8 mouse cellular contexts compared by ENCODE assay signal in the genomic region with DNA sequence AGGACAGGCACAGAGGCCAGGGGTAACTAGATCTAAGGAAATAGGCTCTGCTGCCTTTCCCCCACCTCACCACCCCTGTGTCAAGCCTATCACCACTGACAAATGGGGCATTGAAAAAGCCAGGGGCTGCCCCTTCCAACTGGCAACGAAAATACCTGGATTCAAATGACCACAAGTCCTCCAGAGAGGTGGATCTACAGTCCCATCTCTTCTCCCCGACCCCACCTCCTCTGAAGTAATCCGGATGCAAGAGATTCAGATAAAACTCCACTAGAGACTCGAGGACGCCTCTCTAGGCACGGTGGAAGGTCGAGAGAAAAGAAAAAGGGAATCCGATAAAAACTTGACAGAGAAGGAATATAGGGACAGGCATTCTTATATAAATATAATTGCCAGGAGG. TPM values are rescaled to one million over a fixed set of nuclear protein-coding genes. Genes with fewer than 3 reads are reported as not detected.
DNase-seq lines count a peak whose midpoint lies in the region; ATAC-seq and TF ChIP-seq lines count a peak whose summit lies in the region.

No protein-coding gene starts in this region.

- TF ChIP-seq POLR2A in embryonic fibroblast, embryonic 13.5 days (IDR thresholded peaks at IDR 0.05; ENCODE audit: low read depth, low read length), result no peak
- TF ChIP-seq POLR2A in olfactory bulb, adult 2 months (IDR thresholded peaks at IDR 0.05; ENCODE audit: insufficient read depth, low read depth, low read length), result no peak

- peak overlapping the region; percentile 73 for H3K9ac ChIP-seq in lung, embryonic 16.5 days (ENCODE audit: low read length)

- peak overlapping the region; percentile 93 for H3K27ac ChIP-seq in lung, embryonic 16.5 days (ENCODE audit: low read length)
- no peak overlapping the region for H3K27ac ChIP-seq in embryonic fibroblast, embryonic 13.5 days (ENCODE audit: insufficient read depth, low read length)
- peak overlapping the region; percentile 97 for H3K27ac ChIP-seq in limb, embryonic 10.5 days
- no peak overlapping the region for H3K27ac ChIP-seq in olfactory bulb, adult 2 months (ENCODE audit: insufficient read depth, low read depth, low read length)

- ATAC-seq in lung, embryonic 16.5 days (ENCODE audit: low read depth), result no peak
- ATAC-seq in granulocyte monocyte progenitor cell, adult 5-6 weeks (replicated peaks; ENCODE audit: poor library complexity, severe bottlenecking), result no peak

- H3K9me3 ChIP-seq in lung, embryonic 16.5 days (ENCODE audit: control insufficient read depth, low read length), result no peaks in the 10 kb centered on the region
- H3K9me3 ChIP-seq in limb, embryonic 10.5 days (replicated peaks), result no peaks in the 10 kb centered on the region

- H3K36me3 ChIP-seq in lung, embryonic 16.5 days (ENCODE audit: control insufficient read depth, insufficient read depth, low read length), result peaks cover 5% of the 10 kb centered on the region; the same call in 1 of the 2 replicates
- peaks cover 30% of the 10 kb centered on the region for H3K36me3 ChIP-seq in limb, embryonic 10.5 days

- H3K27me3 ChIP-seq in lung, embryonic 16.5 days (ENCODE audit: control insufficient read depth, insufficient read depth, low read depth, low read length), result no peaks in the 10 kb centered on the region
- H3K27me3 ChIP-seq in limb, embryonic 10.5 days (ENCODE audit: low read depth, poor library complexity, severe bottlenecking), result no peaks in the 10 kb centered on the region

- WGBS in lung, embryonic 16.5 days, result 3% methylated on average over 8 of the region's 8 CpGs
- 8% methylated on average over 8 of the region's 8 CpGs for WGBS in limb, embryonic 10.5 days
- 1% methylated on average over 8 of the region's 8 CpGs for WGBS in olfactory bulb, adult 2 months

- peak overlapping the region; percentile 84 for H3K4me2 ChIP-seq in lung, embryonic 16.5 days (ENCODE audit: low read depth, low read length)

- H3K4me3 ChIP-seq in lung, embryonic 16.5 days (ENCODE audit: low read length), result peak overlapping the region; percentile 76
- H3K4me3 ChIP-seq in embryonic fibroblast, embryonic 13.5 days (ENCODE audit: insufficient read depth, low read length), result peak overlapping the region; percentile 74
- H3K4me3 ChIP-seq in limb, embryonic 10.5 days, result peak overlapping the region; percentile 71
- peak overlapping the region; percentile 86 for H3K4me3 ChIP-seq in olfactory bulb, adult 2 months (ENCODE audit: insufficient read depth, low read depth, low read length)

- no peak for TF ChIP-seq CTCF in embryonic fibroblast, embryonic 13.5 days (IDR thresholded peaks at IDR 0.05; ENCODE audit: borderline replicate concordance, insufficient read depth, low read length)
- no peak for TF ChIP-seq CTCF in olfactory bulb, adult 2 months (IDR thresholded peaks at IDR 0.05; ENCODE audit: insufficient read depth, low read depth, low read length)

- no peak for DNase-seq in lung, adult 18-20 months
- no peak for DNase-seq in limb, embryonic 10.5 days (ENCODE audit: low spot score)
- no peak for DNase-seq in T-cell, adult 2 months (ENCODE audit: low spot score)
- no peak for DNase-seq in adrenal gland, adult 2 months

- H3K4me1 ChIP-seq in lung, embryonic 16.5 days (replicated peaks; ENCODE audit: control insufficient read depth, insufficient read depth, low read length), result peaks cover 10% of the 10 kb centered on the region
- peaks cover 2% of the 10 kb centered on the region; the same call in 1 of the 2 replicates for H3K4me1 ChIP-seq in embryonic fibroblast, embryonic 13.5 days (ENCODE audit: control insufficient read depth, insufficient read depth, low read length)
- peaks cover 16% of the 10 kb centered on the region for H3K4me1 ChIP-seq in limb, embryonic 10.5 days
- peaks cover 6% of the 10 kb centered on the region for H3K4me1 ChIP-seq in olfactory bulb, adult 2 months (ENCODE audit: control insufficient read depth, insufficient read depth, low read length)

RNA-seq across cellular contexts. Expression of a gene that starts 0.9 kb away (rescaled TPM):
- polyA plus RNA-seq in lung, embryonic 16.5 days (2015; fragmentation: Nextera tagmentation; extraction: Ambion mirVana), result 13.3 and 15.1 TPM in 2 replicates
- polyA plus RNA-seq in embryonic fibroblast, embryonic 13.5 days (2011; ENCODE audit: insufficient read length, low read depth, missing spikeins), result 9.4 and 15.0 TPM in 2 replicates
- polyA plus RNA-seq in limb, embryonic 10.5 days (2016; fragmentation: Nextera tagmentation; extraction: Ambion mirVana), result 21.8 and 23.5 TPM in 2 replicates
- polyA plus RNA-seq in olfactory bulb, adult 2 months (2012; ENCODE audit: insufficient read depth, insufficient read length, low replicate concordance, missing spikeins), result not detected in 2 replicates
- total RNA-seq in granulocyte monocyte progenitor cell, adult 5-6 weeks (2014; fragmentation: Nextera tagmentation), result 15.9 and 20.8 TPM in 2 replicates
- 20.0 and 20.4 TPM in 2 replicates for total RNA-seq in granulocyte monocyte progenitor cell, adult 5-6 weeks (2017)
- total RNA-seq in adrenal gland, adult 2 months (2021), result 1 to 10 TPM; 7.7 to 8.8 TPM
- polyA plus RNA-seq in adrenal gland, adult 2 months (2012; rRNA removed), result 1.6 and 2.1 TPM in 2 replicates

RNA-seq across cellular contexts. Expression of a gene that starts 1.1 kb away (rescaled TPM):
- polyA plus RNA-seq in lung, embryonic 16.5 days (2015; fragmentation: Nextera tagmentation; extraction: Ambion mirVana), result 18.1 and 19.7 TPM in 2 replicates
- polyA plus RNA-seq in embryonic fibroblast, embryonic 13.5 days (2011; ENCODE audit: insufficient read length, low read depth, missing spikeins), result 11.8 and 12.9 TPM in 2 replicates
- polyA plus RNA-seq in limb, embryonic 10.5 days (2016; fragmentation: Nextera tagmentation; extraction: Ambion mirVana), result 18.0 and 20.0 TPM in 2 replicates
- not detected in 2 replicates for polyA plus RNA-seq in olfactory bulb, adult 2 months (2012; ENCODE audit: insufficient read depth, insufficient read length, low replicate concordance, missing spikeins)
- 11.3 and 15.5 TPM in 2 replicates for total RNA-seq in granulocyte monocyte progenitor cell, adult 5-6 weeks (2014; fragmentation: Nextera tagmentation)
- 16.8 and 21.7 TPM in 2 replicates for total RNA-seq in granulocyte monocyte progenitor cell, adult 5-6 weeks (2017)
- 10 to 100 TPM; 14.1 to 17.0 TPM for total RNA-seq in adrenal gland, adult 2 months (2021)
- polyA plus RNA-seq in adrenal gland, adult 2 months (2012; rRNA removed), result 5.8 and 6.0 TPM in 2 replicates

RNA-seq across cellular contexts. Expression of a gene that starts 36.1 kb away (rescaled TPM):
- polyA plus RNA-seq in lung, embryonic 16.5 days (2015; fragmentation: Nextera tagmentation; extraction: Ambion mirVana), result 23.9 and 26.1 TPM in 2 replicates
- 179 and 242 TPM in 2 replicates for polyA plus RNA-seq in embryonic fibroblast, embryonic 13.5 days (2011; ENCODE audit: insufficient read length, low read depth, missing spikeins)
- 92.3 and 129 TPM in 2 replicates for polyA plus RNA-seq in limb, embryonic 10.5 days (2016; fragmentation: Nextera tagmentation; extraction: Ambion mirVana)
- not detected in 2 replicates for polyA plus RNA-seq in olfactory bulb, adult 2 months (2012; ENCODE audit: insufficient read depth, insufficient read length, low replicate concordance, missing spikeins)
- 268 and 302 TPM in 2 replicates for total RNA-seq in granulocyte monocyte progenitor cell, adult 5-6 weeks (2014; fragmentation: Nextera tagmentation)
- 157 and 185 TPM in 2 replicates for total RNA-seq in granulocyte monocyte progenitor cell, adult 5-6 weeks (2017)
- total RNA-seq in adrenal gland, adult 2 months (2021), result 100 to 1,000 TPM; 161 to 168 TPM
- 88.7 and 116 TPM in 2 replicates for polyA plus RNA-seq in adrenal gland, adult 2 months (2012; rRNA removed)

Comparison
In these comparisons a context has a peak if more than half of its experiments do, and no peak if none do; other contexts are left out.
1. H3K27ac ChIP-seq: peak in lung, embryonic 16.5 days (single experiment) and limb, embryonic 10.5 days (single experiment); none in embryonic fibroblast, embryonic 13.5 days (single experiment) and olfactory bulb, adult 2 months (single experiment).
2. RNA of a gene that starts 36.1 kb away (polyA plus RNA-seq): 179 to 242 TPM in embryonic fibroblast, embryonic 13.5 days, 92.3 to 129 TPM in limb, embryonic 10.5 days, 88.7 to 116 TPM in adrenal gland, adult 2 months and 23.9 to 26.1 TPM in lung, embryonic 16.5 days; not detected in olfactory bulb, adult 2 months; every median in the first group is over 10 times any median in the second.
3. Peak in every context shown above with its lines, with median percentiles within 50 percentile points of each other: H3K4me3 ChIP-seq.